Mouse (Mus musculus): ENCODE measurements around the gene Dennd1a. TPM values are rescaled to one million over a fixed set of nuclear protein-coding genes. Genes with fewer than 3 reads are reported as not detected.

Dennd1a gene
- total RNA-seq, 2 experiments from 2014 or later, result 77.6 to 82.6 TPM

DNA sequence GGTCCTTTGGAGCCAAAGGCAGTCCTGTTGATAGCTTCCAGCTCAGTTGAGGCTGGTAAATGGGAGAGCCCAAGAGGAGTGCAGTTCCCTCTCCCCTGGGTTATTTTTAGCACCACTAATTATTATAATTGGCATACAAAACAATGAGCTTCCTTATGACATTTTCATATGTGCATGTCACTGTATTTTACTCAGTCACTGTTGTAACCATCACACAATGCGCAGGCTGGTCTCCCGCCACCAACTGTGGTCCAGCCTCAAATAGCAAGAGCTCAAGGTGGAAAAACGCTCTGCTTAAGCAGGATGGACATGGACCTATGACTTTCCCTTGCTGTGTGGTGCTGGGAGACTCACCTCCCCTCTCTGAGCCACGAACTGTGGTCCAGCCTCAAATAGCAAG, 529.4 kb downstream of the Dennd1a start:
- no peak for DNase-seq (ENCODE audit: low spot score in 2 of 2)

DNA sequence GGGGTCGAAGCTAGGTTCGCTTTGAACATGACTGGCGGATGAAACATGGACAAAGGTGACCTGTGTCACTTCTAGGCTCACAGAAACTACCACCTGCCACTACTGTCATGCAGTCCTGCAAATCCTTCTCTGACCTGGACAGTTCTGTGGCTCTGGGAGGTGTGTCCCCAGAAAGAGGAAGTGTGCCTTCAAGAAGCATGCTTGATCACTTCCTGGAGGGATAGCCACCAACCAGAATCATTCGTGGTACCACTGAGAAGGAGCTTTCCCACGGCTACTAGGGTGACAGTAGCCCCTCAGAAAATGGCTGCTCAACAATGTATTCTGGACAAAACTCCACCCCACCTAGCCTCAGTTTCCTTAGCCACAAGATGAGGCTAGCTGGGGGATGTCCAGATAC, 530.2 kb downstream of the Dennd1a start:
- no peak for DNase-seq (ENCODE audit: low spot score in 2 of 2)

DNA sequence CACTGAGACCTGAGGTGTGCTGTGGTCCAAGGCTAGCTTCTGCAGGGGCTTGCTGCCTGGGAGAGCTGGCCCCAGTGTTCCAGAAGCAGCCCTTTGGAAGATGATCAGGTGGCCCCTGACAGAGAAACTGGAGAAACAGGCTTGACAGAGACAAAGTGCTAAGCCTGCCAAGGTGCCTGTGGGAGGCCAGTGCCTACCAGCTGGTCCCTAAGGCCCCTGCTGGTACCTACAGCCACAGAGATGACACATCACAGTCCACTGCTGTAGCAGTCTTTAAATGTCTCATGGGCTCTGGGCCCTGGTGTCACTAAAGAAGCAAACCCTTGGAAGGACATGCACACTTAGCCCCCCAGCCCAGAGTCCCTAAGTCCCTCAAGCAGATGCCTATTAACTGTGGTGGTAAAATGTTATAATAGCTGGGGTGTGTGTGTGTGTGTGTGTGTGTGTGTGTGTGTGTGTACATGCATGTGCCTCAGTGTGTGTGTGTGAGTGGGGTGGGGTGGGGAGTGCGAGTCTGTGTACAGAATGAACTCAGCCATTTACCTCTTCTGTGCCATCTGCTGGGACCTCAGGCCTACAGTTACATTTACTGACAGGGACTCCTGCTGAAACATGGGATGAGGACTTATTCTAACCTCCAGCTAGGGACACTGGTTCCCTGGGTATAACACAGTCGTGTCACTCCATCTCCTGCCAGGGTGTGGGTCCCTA, 530.8 kb downstream of the Dennd1a start:
- no peak for DNase-seq (ENCODE audit: low spot score in 2 of 2)

GRCm38 (mm10) chr2:37751114-37751513, 536.1 kb downstream of the Dennd1a start:
- no peak for DNase-seq (ENCODE audit: low spot score in 2 of 2)

GRCm38 (mm10) chr2:37749323-37749722, 537.9 kb downstream of the Dennd1a start:
- no peak for DNase-seq (ENCODE audit: low spot score in 2 of 2)

Small RNA genes within 50 kb of the gene (microRNA-seq; reads per million reads assigned to microRNA genes)
- 0 reads per million in 2 experiments for gene Gm44455

Other genes with a start within 250 kb of the Dennd1a start
- gene Lhx2, start 51.9 kb upstream of the Dennd1a start, total RNA-seq (2021), result 100 to 1,000 TPM in 1 of 2 experiments, 10 to 100 TPM in 1; 94.8 to 106 TPM
- 10 to 100 TPM; 42.5 to 46.0 TPM for gene Nek6, start 224.3 kb upstream of the Dennd1a start, total RNA-seq (2021)

Measured in layer of hippocampus, adult 18-20 months (tissue).